Mouse (Mus musculus) hindbrain, embryonic 10.5 days (tissue): ENCODE data around the gene Wapl. TPM values are rescaled to one million over a fixed set of nuclear protein-coding genes. Genes with fewer than 3 reads are reported as not detected.

Experiments used
- DNase-seq: peaks from one replicate; pipeline ENCODE4 v3.0.0-alpha.2; 2017; ENCODE audit warnings: low spot score
- H3K27ac ChIP-seq: fragments of 300-500 bp; sonication (generic); 2 replicates; pipeline ENCODE4 v1.5.1; 2016; ENCODE audit warnings: mild to moderate bottlenecking, moderate library complexity
- H3K27me3 ChIP-seq: fragments of 300-500 bp; sonication (generic); 2 replicates; pipeline ENCODE4 v1.6.1; 2016; ENCODE audit warnings: mild to moderate bottlenecking; ENCODE audit not compliant: poor library complexity, insufficient read depth, severe bottlenecking
- H3K36me3 ChIP-seq: fragments of 300-500 bp; sonication (generic); 2 replicates; pipeline ENCODE4 v1.6.1; 2016; ENCODE audit warnings: mild to moderate bottlenecking, moderate library complexity
- H3K4me1 ChIP-seq: fragments of 300-500 bp; sonication (generic); replicated peaks from 2 replicates; pipeline ENCODE4 v1.6.1; 2016; ENCODE audit warnings: mild to moderate bottlenecking
- H3K4me3 ChIP-seq: fragments of 300-500 bp; sonication (generic); 2 replicates; pipeline ENCODE4 v1.5.1; 2016; ENCODE audit warnings: mild to moderate bottlenecking, moderate library complexity
- H3K9me3 ChIP-seq: fragments of 300-500 bp; sonication (generic); 2 replicates; pipeline ENCODE4 v1.6.1; 2016; ENCODE audit warnings: mild to moderate bottlenecking, moderate library complexity
- WGBS: fragments of 180-500 bp; shearing (Covaris S2); methylation state at CpG from one replicate; pipeline ENCODE4 v1.1.7; 2016; 5-methylcytosine and 5-hydroxymethylcytosine counted together
- polyA plus RNA-seq: library from polyadenylated mRNA; unstranded; fragments of >200 nt; fragmentation: Nextera tagmentation; extraction: Ambion mirVana; gene quantifications from 2 replicates; pipeline ENCODE4 v1.2.1, GENCODE M21; 2016

Gene Wapl
- polyA plus RNA-seq, 1 experiment from 2014 or later = 18.7 TPM

DNA sequence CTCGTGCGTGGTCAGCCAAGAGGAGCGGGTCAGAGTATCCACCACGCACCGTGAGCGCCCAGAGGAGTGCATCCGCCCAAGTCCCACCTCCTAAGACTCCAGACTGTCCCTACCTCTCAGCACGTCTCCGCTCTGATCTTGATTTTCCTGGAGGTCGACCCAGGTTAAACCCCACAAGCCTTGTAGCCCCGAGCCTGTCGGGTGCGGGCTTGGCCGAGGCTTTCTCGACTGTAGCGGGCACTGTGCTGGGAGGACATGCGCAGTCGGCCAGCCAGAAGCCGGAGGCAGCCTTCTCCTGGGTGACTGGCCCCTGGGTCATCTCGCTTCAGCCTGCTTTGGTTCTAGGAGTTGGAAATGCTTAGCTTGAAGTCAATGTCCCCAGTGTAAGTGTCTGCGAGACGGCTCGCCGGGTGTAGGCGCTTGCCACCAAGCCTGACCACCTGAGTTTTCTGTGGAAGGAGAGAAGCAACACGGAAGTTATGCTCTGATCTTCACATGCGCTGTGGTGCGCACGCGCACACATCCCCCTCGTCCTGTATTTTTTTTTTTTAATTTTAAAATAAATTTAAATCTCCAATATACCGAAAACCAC is 95.9 kb downstream of the Wapl start:
- Histone ChIP-seq H3K27ac (peak overlapping the region; percentile 77), H3K36me3 (no peaks in the 10 kb centered on the region), H3K9me3 (no peaks in the 10 kb centered on the region), H3K4me1 (peaks cover 20% of the 10 kb centered on the region), H3K27me3 (peaks cover 17% of the 10 kb centered on the region), H3K4me3 (peak overlapping the region; percentile 64)
- WGBS = 16% methylated on average over 32 of the region's 32 CpGs
- DNase-seq = peak; percentile 60

DNA sequence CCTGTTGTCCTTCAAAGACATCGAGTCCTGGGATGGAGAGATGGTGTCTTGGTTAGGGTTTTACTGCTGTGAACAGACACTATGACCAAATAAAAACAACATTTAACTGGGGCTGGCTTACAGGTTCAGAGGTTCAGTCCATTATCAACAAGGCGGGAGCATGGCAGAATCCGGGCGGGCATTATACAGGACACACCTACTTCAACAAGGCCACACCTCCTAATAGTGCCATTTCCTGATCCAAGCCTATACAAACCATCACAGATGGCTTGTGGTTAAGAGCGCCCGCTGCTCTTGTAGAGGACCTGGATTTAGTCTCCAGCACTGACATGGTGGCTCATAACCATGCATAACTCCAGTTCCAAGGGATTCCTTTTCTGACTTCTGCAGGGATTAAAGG is 96.7 kb downstream of the Wapl start:
- H3K27me3 ChIP-seq = peaks cover 17% of the 10 kb centered on the region
- H3K4me3 ChIP-seq = no peak overlapping the region
- H3K4me1 ChIP-seq = peaks cover 20% of the 10 kb centered on the region
- H3K27ac ChIP-seq = no peak overlapping the region
- no peaks in the 10 kb centered on the region for H3K36me3 ChIP-seq
- DNase-seq = no peak
- 82% methylated on average over 6 of the region's 6 CpGs for WGBS
- H3K9me3 ChIP-seq = no peaks in the 10 kb centered on the region

DNA sequence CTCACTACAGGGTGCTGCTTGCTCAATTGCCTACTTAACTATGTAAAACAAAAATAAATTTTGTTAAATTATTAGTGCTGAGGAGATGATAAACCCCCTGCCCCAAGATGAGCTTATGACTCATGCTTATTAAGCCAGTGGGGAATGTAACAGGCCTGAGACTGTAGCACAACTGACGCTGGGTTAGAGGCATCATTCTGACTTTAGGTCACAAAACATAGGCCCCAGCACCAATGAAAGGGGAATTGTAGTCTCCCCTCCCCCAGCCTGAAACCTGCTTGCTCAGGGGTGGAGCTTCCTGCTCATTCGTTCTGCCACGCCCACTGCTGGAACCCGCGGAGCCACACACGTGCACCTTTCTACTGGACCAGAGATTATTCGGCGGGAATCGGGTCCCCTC is 97.9 kb downstream of the Wapl start:
- 21% methylated on average over 9 of the region's 9 CpGs for WGBS
- Histone ChIP-seq H3K27ac (no peak overlapping the region), H3K4me1 (peaks cover 20% of the 10 kb centered on the region), H3K4me3 (no peak overlapping the region), H3K27me3 (peaks cover 17% of the 10 kb centered on the region), H3K9me3 (no peaks in the 10 kb centered on the region), H3K36me3 (no peaks in the 10 kb centered on the region)
- no peak for DNase-seq

DNA sequence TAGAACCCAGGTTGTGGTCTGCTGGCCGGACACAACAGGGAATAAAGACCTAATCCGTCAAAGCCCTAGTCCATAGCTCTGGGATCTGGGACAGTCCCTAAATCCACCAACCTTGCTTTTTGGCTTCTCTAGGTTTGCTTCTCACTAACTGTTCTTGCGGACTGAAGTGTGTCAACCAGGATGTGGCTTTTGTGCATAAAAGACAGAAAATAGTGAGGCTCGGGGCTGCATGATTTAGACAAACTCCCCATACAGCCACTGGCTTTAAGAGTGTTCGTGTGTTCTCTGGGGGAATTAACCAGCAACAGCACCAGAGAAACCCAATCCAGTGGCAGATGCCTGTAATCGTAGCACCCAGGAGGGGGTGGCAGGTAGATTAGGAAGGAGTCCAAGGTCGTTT is 98.4 kb downstream of the Wapl start:
- no peak for DNase-seq
- Histone ChIP-seq H3K27ac (no peak overlapping the region), H3K4me3 (no peak overlapping the region), H3K4me1 (peaks cover 20% of the 10 kb centered on the region), H3K36me3 (no peaks in the 10 kb centered on the region), H3K27me3 (peaks cover 21% of the 10 kb centered on the region), H3K9me3 (no peaks in the 10 kb centered on the region)
- WGBS = 60% methylated on average over 7 of the region's 7 CpGs

DNA sequence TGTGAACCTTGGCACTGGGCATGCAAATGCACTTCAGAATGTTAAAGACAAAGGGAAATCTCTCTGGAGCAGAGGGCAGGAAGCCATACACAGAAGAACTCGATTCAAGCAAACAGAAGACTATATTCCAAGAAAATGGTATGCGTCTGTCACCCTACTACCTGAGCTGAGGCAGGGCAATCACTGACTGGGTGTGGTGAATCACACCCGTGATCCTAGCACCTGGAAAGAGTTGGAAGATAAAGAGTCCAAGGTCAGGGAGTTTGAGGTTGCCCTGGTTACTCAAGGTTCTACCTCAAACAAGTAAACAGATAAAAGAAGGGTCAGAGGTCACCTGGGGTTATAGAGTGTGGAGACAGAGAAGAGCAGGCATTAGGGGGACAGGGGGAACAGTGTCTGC is 100.0 kb downstream of the Wapl start:
- H3K27ac ChIP-seq = no peak overlapping the region
- no peaks in the 10 kb centered on the region for H3K9me3 ChIP-seq
- H3K36me3 ChIP-seq = no peaks in the 10 kb centered on the region
- H3K27me3 ChIP-seq = peaks cover 27% of the 10 kb centered on the region
- H3K4me1 ChIP-seq = peaks cover 14% of the 10 kb centered on the region
- H3K4me3 ChIP-seq = no peak overlapping the region
- WGBS = 88% methylated on average over 3 of the region's 3 CpGs
- no peak for DNase-seq

DNA sequence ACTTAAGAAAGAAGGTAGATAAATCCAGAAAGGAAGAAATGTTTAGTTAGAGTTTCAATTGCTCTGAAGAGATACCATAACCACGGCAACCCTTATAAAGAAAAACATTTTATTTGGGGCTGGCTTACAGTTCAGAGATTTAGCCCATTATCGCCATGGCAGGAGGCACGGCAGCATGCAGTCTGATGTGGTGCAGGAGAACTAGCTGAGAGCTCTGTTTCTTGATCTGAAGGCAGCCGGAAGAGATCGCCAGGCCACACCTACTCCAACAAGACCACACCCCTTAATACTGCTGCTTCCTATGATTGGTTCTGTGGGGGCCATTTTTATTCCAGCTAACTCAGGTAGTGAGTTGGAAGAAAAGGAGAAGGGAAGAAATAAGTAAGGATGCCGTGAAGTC is 100.5 kb downstream of the Wapl start:
- Histone ChIP-seq H3K27ac (no peak overlapping the region), H3K4me3 (no peak overlapping the region), H3K4me1 (peaks cover 9% of the 10 kb centered on the region), H3K9me3 (no peaks in the 10 kb centered on the region), H3K36me3 (no peaks in the 10 kb centered on the region), H3K27me3 (peaks cover 25% of the 10 kb centered on the region)
- WGBS = 90% methylated on average over 6 of the region's 6 CpGs
- DNase-seq = no peak

DNA sequence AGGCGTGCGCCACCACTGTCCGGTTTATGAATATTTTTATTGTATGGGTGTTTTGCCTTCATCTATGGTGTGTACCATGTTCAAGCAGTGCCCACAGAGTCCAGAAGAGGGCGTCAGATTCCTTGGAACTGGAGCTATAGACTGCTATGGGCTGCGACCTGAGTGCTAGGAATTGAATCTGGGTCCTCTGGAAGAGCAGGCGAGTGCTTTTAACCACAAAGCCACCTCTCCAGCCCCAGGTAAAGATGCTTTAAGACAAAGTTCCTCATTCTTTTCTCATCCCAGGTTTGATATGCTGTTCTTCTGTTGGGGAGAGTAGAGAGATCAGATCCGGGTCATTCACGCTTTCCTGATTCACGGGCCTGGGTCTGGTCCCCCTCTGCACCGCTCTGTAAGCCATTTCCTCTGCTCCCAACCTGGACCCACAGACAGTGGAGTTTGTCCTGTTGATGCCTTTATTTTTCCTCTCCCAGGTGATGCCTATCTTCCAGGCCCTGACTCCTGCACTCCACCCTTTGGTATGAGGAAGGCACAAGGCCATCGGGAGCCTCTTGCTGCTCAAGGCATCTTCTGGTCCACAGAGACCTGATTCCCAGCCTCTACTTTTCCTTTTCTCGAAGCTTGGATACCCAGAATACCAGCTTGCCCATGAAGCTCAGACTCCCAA is 103.1 kb downstream of the Wapl start:
- no peak for DNase-seq
- Histone ChIP-seq H3K27me3 (peaks cover 11% of the 10 kb centered on the region), H3K4me3 (no peak overlapping the region), H3K4me1 (no peaks in the 10 kb centered on the region), H3K9me3 (no peaks in the 10 kb centered on the region), H3K36me3 (no peaks in the 10 kb centered on the region), H3K27ac (no peak overlapping the region)
- 85% methylated on average over 12 of the region's 12 CpGs for WGBS

DNA sequence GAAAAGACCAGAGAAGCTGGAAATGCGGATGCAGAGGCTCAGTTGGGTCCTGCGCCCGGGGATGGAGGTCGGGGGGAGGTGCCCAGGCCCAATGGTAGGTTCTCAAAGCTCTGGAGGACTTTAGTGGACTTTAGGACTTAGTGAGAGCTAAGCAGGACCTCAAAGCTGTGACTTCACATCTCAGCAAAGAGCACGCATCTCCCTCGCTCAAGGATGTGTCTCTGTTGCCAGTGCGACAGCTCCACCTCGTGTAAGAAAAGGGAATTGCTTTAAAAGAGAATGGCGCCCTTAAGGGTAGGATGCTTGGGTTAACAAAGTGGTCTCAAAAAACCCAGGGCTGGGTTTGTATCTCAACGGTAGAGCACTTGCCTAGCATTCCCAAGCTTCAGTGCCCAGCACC is 104.1 kb downstream of the Wapl start:
- H3K36me3 ChIP-seq = no peaks in the 10 kb centered on the region
- 20% methylated on average over 10 of the region's 10 CpGs for WGBS

DNA sequence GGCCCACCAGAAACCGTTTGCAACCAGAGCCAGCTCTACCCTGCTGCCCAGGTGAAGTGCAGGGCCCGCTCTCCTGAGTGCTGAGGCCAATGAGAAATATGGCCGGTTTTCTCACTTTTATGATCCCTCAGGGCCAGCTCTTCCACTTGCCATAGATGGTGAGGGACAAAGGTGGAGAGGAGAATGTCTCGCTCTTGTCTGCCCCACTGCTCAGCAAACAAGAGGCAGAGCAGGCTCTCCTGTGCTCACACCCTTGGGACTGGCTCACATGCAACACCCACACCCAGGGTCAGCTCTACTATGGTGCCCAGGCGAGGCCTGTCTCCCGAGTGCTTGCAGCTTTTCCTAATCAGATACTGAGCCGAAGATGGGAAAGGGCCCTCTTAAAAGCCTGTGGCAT is 105.0 kb downstream of the Wapl start:
- H3K27ac ChIP-seq = no peak overlapping the region
- H3K36me3 ChIP-seq = no peaks in the 10 kb centered on the region
- DNase-seq = no peak
- WGBS = 86% methylated on average over 7 of the region's 7 CpGs
- no peaks in the 10 kb centered on the region for H3K4me1 ChIP-seq
- H3K27me3 ChIP-seq = peaks cover 11% of the 10 kb centered on the region
- H3K4me3 ChIP-seq = no peak overlapping the region
- H3K9me3 ChIP-seq = no peaks in the 10 kb centered on the region

More for the DNA sequence above, 104.1 kb downstream of the Wapl start:
- DNase-seq = peak; percentile 63
- H3K4me3 ChIP-seq = no peak overlapping the region
- no peaks in the 10 kb centered on the region for H3K9me3 ChIP-seq
- peaks cover 11% of the 10 kb centered on the region for H3K27me3 ChIP-seq
- H3K27ac ChIP-seq = no peak overlapping the region
- H3K4me1 ChIP-seq = no peaks in the 10 kb centered on the region

DNA sequence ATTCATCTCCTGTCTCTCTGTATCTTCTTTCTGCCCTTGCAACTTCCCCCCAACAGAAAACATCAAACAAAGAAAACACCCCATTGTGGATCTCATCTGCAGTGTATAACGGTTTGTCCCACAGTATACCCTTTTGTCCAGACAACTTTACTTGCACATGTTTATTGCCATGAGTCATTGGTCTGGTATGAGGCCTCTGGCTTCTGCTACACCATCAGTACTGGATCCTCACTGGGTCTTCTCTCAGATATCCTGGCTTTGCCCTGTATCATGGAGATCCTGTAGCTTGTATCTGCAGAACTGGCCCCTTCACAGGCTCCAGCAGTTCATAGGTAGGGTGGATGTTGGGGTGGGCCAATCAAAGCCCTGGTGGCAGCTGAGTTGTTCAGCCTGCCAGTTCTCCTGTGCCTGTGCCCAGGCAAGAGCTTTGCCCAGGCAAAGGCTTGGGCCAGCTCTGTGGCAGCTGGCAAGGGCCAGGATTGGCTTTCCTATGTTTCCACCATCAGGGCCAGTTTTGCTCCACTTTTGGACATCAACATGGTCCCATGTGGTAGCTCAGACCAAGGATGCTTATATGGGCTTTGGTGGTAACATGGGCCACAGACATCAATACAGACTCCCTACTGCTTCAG is 119.8 kb downstream of the Wapl start:
- 85% methylated on average over 1 of the region's 1 CpGs for WGBS
- Histone ChIP-seq H3K27ac (no peak overlapping the region), H3K36me3 (no peaks in the 10 kb centered on the region), H3K27me3 (no peaks in the 10 kb centered on the region), H3K4me1 (no peaks in the 10 kb centered on the region), H3K4me3 (no peak overlapping the region), H3K9me3 (0 out of 2 replicates have a peak, but pooled peaks cover 8% of the 10 kb centered on the region)
- no peak for DNase-seq

Other genes with a start within 250 kb of the Wapl start
- gene Bmpr1a, start 170.6 kb upstream of the Wapl start, polyA plus RNA-seq = 31.6 and 42.8 TPM in 2 replicates
- not detected in 2 replicates for gene 9230112D13Rik, start 151.1 kb upstream of the Wapl start, polyA plus RNA-seq
- 0.09 and 0.36 TPM in 2 replicates for gene Ldb3, start 85.2 kb upstream of the Wapl start, polyA plus RNA-seq
- gene Opn4, start 73.8 kb upstream of the Wapl start, polyA plus RNA-seq = 0.21 TPM in 1 of 2 replicates, not detected in the other
- gene Grid1, start 146.2 kb downstream of the Wapl start, polyA plus RNA-seq = 0.10 and 0.42 TPM in 2 replicates